Mouse (Mus musculus): ENCODE results near the gene Pak7. TPM values are rescaled to one million over a fixed set of nuclear protein-coding genes. Genes with fewer than 3 reads are reported as not detected.
"Not testable (repeated sequence)": the region's sequence is repeated elsewhere in the genome, so short reads cannot be mapped to it uniquely, and the experiment has no call there.

Gene Pak7
- not detected in 2 replicates for total RNA-seq (2014; fragmentation: Nextera tagmentation)
- not detected in 2 replicates for total RNA-seq (2017)

GRCm38 (mm10) chr2:136387181-136388131 lies at the start of gene Pak7:
Gene Pak7, minus strand, starts transcription at chr2:136387967.
- ATAC-seq (replicated peaks; ENCODE audit: low FRiP score, low TSS enrichment, poor library complexity, severe bottlenecking) = no peak

- no peak for ATAC-seq (replicated peaks; ENCODE audit: low FRiP score, low TSS enrichment, poor library complexity, severe bottlenecking)
Measured at GRCm38 (mm10) chr2:136425561-136425960, 37.8 kb upstream of the Pak7 start.

- no peak for ATAC-seq (replicated peaks; ENCODE audit: low FRiP score, low TSS enrichment, poor library complexity, severe bottlenecking)
Measured at GRCm38 (mm10) chr2:136419543-136419942, 31.8 kb upstream of the Pak7 start.

- ATAC-seq (replicated peaks; ENCODE audit: low FRiP score, low TSS enrichment, poor library complexity, severe bottlenecking) = no peak
Measured at GRCm38 (mm10) chr2:136416381-136416780, 28.6 kb upstream of the Pak7 start.

- ATAC-seq (replicated peaks; ENCODE audit: low FRiP score, low TSS enrichment, poor library complexity, severe bottlenecking) = no peak
Measured at GRCm38 (mm10) chr2:136402587-136402986, 14.8 kb upstream of the Pak7 start.

- ATAC-seq (replicated peaks; ENCODE audit: low FRiP score, low TSS enrichment, poor library complexity, severe bottlenecking) = no peak
Measured at GRCm38 (mm10) chr2:136375318-136375717, 12.4 kb downstream of the Pak7 start.

GRCm38 (mm10) chr2:136372361-136372760 lies 15.4 kb downstream of the Pak7 start:
- ATAC-seq (replicated peaks; ENCODE audit: low FRiP score, low TSS enrichment, poor library complexity, severe bottlenecking) = no peak

GRCm38 (mm10) chr2:136351393-136352096 lies 36.2 kb downstream of the Pak7 start:
- no peak for ATAC-seq (replicated peaks; ENCODE audit: low FRiP score, low TSS enrichment, poor library complexity, severe bottlenecking)

GRCm38 (mm10) chr2:136350459-136350858 lies 37.3 kb downstream of the Pak7 start:
- ATAC-seq (replicated peaks; ENCODE audit: low FRiP score, low TSS enrichment, poor library complexity, severe bottlenecking) = no peak

- no peak for ATAC-seq (replicated peaks; ENCODE audit: low FRiP score, low TSS enrichment, poor library complexity, severe bottlenecking)
Measured at GRCm38 (mm10) chr2:136349671-136350275, 38.0 kb downstream of the Pak7 start.

- not testable (repeated sequence) for ATAC-seq (replicated peaks; ENCODE audit: low FRiP score, low TSS enrichment, poor library complexity, severe bottlenecking)
Measured at GRCm38 (mm10) chr2:136344240-136344780, 43.5 kb downstream of the Pak7 start.

GRCm38 (mm10) chr2:136329974-136330373 lies 57.8 kb downstream of the Pak7 start:
- no peak for ATAC-seq (replicated peaks; ENCODE audit: low FRiP score, low TSS enrichment, poor library complexity, severe bottlenecking)

- ATAC-seq (replicated peaks; ENCODE audit: low FRiP score, low TSS enrichment, poor library complexity, severe bottlenecking) = no peak
Measured at GRCm38 (mm10) chr2:136325646-136326045, 62.1 kb downstream of the Pak7 start.

- ATAC-seq (replicated peaks; ENCODE audit: low FRiP score, low TSS enrichment, poor library complexity, severe bottlenecking) = no peak
Measured at GRCm38 (mm10) chr2:136309313-136309712, 78.5 kb downstream of the Pak7 start.

- no peak for ATAC-seq (replicated peaks; ENCODE audit: low FRiP score, low TSS enrichment, poor library complexity, severe bottlenecking)
Measured at GRCm38 (mm10) chr2:136308743-136309142, 79.0 kb downstream of the Pak7 start.

- no peak for ATAC-seq (replicated peaks; ENCODE audit: low FRiP score, low TSS enrichment, poor library complexity, severe bottlenecking)
Measured at GRCm38 (mm10) chr2:136302201-136302600, 85.6 kb downstream of the Pak7 start.

GRCm38 (mm10) chr2:136301406-136301805 lies 86.4 kb downstream of the Pak7 start:
- no peak for ATAC-seq (replicated peaks; ENCODE audit: low FRiP score, low TSS enrichment, poor library complexity, severe bottlenecking)

GRCm38 (mm10) chr2:136297371-136297770 lies 90.4 kb downstream of the Pak7 start:
- no peak for ATAC-seq (replicated peaks; ENCODE audit: low FRiP score, low TSS enrichment, poor library complexity, severe bottlenecking)

- ATAC-seq (replicated peaks; ENCODE audit: low FRiP score, low TSS enrichment, poor library complexity, severe bottlenecking) = no peak
Measured at GRCm38 (mm10) chr2:136282043-136282442, 105.7 kb downstream of the Pak7 start.

- ATAC-seq (replicated peaks; ENCODE audit: low FRiP score, low TSS enrichment, poor library complexity, severe bottlenecking) = not testable (repeated sequence)
Measured at GRCm38 (mm10) chr2:136241960-136242359, 145.8 kb downstream of the Pak7 start.
